Mouse (Mus musculus): ENCODE measurements around the gene Fam24a. TPM values are rescaled to one million over a fixed set of nuclear protein-coding genes. Genes with fewer than 3 reads are reported as not detected.
A peak's percentile ranks its signal among the peaks of the same experiment; 100 is the strongest.

Fam24a gene
- polyA plus RNA-seq, 1 experiment = 188 TPM

GRCm38 (mm10) chr7:131362615-131363300 lies 29.1 kb downstream of the Fam24a start, which contains the start of gene 2310057M21Rik:
TSS of gene 2310057M21Rik (minus strand) at chr7:131362759.
- H3K4me1 ChIP-seq (ENCODE audit: control insufficient read depth, insufficient read depth, low read length) = peaks cover 6% of the 10 kb centered on the region
- H3K36me3 ChIP-seq (ENCODE audit: control insufficient read depth, insufficient read depth, low read length) = no peaks in the 10 kb centered on the region; the same call in 1 of the 2 replicates
- TF ChIP-seq CTCF (IDR thresholded peaks at IDR 0.05; ENCODE audit: control insufficient read depth, insufficient read depth, insufficient replicate concordance, low read depth, low read length) = no peak
- TF ChIP-seq POLR2A (IDR thresholded peaks at IDR 0.05; ENCODE audit: control insufficient read depth, low read depth, low read length) = no peak; the same call in 1 of the 2 replicates

GRCm38 (mm10) chr7:131364131-131364530 lies 30.5 kb downstream of the Fam24a start:
- Histone ChIP-seq H3K4me1 (ENCODE audit: control insufficient read depth, insufficient read depth, low read length) (peaks cover 6% of the 10 kb centered on the region), H3K27me3 (ENCODE audit: control insufficient read depth, insufficient read depth, low read length) (no peaks in the 10 kb centered on the region), H3K36me3 (ENCODE audit: control insufficient read depth, insufficient read depth, low read length) (no peaks in the 10 kb centered on the region), H3K4me3 (ENCODE audit: control insufficient read depth, low read depth, low read length) (no peak overlapping the region), H3K27ac (ENCODE audit: control insufficient read depth, insufficient read depth, low read depth, low read length) (no peak overlapping the region)
- TF ChIP-seq CTCF (IDR thresholded peaks at IDR 0.05; ENCODE audit: control insufficient read depth, insufficient read depth, insufficient replicate concordance, low read depth, low read length) (no peak), POLR2A (IDR thresholded peaks at IDR 0.05; ENCODE audit: control insufficient read depth, low read depth, low read length) (no peak)

More at GRCm38 (mm10) chr7:131362615-131363300, 29.1 kb downstream of the Fam24a start, which contains the start of gene 2310057M21Rik:
- peak within 1 kb of the TSS; percentile 84 for H3K4me3 ChIP-seq (ENCODE audit: control insufficient read depth, low read depth, low read length)
- H3K27ac ChIP-seq (ENCODE audit: control insufficient read depth, insufficient read depth, low read depth, low read length) = peak within 1 kb of the TSS; percentile 90
- no peaks in the 10 kb centered on the region for H3K27me3 ChIP-seq (ENCODE audit: control insufficient read depth, insufficient read depth, low read length)

GRCm38 (mm10) chr7:131370648-131371469 lies 37.2 kb downstream of the Fam24a start, which contains the start of gene Pstk:
TSS of gene Pstk (plus strand) at chr7:131371141.
- TF ChIP-seq CTCF (IDR thresholded peaks at IDR 0.05; ENCODE audit: control insufficient read depth, insufficient read depth, insufficient replicate concordance, low read depth, low read length) (peak; percentile 90), POLR2A (IDR thresholded peaks at IDR 0.05; ENCODE audit: control insufficient read depth, low read depth, low read length) (peak; percentile 60)
- H3K27ac ChIP-seq (ENCODE audit: control insufficient read depth, insufficient read depth, low read depth, low read length) = peak within 1 kb of the TSS; percentile 74
- no peaks in the 10 kb centered on the region for H3K36me3 ChIP-seq (ENCODE audit: control insufficient read depth, insufficient read depth, low read length)
- H3K4me3 ChIP-seq (ENCODE audit: control insufficient read depth, low read depth, low read length) = peak within 1 kb of the TSS; percentile 85
- H3K4me1 ChIP-seq (ENCODE audit: control insufficient read depth, insufficient read depth, low read length) = peaks cover 5% of the 10 kb centered on the region
- no peaks in the 10 kb centered on the region for H3K27me3 ChIP-seq (ENCODE audit: control insufficient read depth, insufficient read depth, low read length)

- Histone ChIP-seq H3K36me3 (ENCODE audit: control insufficient read depth, insufficient read depth, low read length) (no peaks in the 10 kb centered on the region), H3K27me3 (ENCODE audit: control insufficient read depth, insufficient read depth, low read length) (no peaks in the 10 kb centered on the region), H3K4me1 (ENCODE audit: control insufficient read depth, insufficient read depth, low read length) (peaks cover 5% of the 10 kb centered on the region), H3K4me3 (ENCODE audit: control insufficient read depth, low read depth, low read length) (peak overlapping the region; percentile 85), H3K27ac (ENCODE audit: control insufficient read depth, insufficient read depth, low read depth, low read length) (peak overlapping the region; percentile 74)
- no peak for TF ChIP-seq CTCF (IDR thresholded peaks at IDR 0.05; ENCODE audit: control insufficient read depth, insufficient read depth, insufficient replicate concordance, low read depth, low read length)
Measured at GRCm38 (mm10) chr7:131371470-131371860, 37.8 kb downstream of the Fam24a start.

GRCm38 (mm10) chr7:131371880-131372651 lies 38.4 kb downstream of the Fam24a start:
- Histone ChIP-seq H3K4me3 (ENCODE audit: control insufficient read depth, low read depth, low read length) (no peak overlapping the region), H3K27me3 (ENCODE audit: control insufficient read depth, insufficient read depth, low read length) (no peaks in the 10 kb centered on the region), H3K4me1 (ENCODE audit: control insufficient read depth, insufficient read depth, low read length) (peaks cover 5% of the 10 kb centered on the region), H3K36me3 (ENCODE audit: control insufficient read depth, insufficient read depth, low read length) (no peaks in the 10 kb centered on the region), H3K27ac (ENCODE audit: control insufficient read depth, insufficient read depth, low read depth, low read length) (no peak overlapping the region)
- no peak for TF ChIP-seq CTCF (IDR thresholded peaks at IDR 0.05; ENCODE audit: control insufficient read depth, insufficient read depth, insufficient replicate concordance, low read depth, low read length)
- no peak for TF ChIP-seq POLR2A (IDR thresholded peaks at IDR 0.05; ENCODE audit: control insufficient read depth, low read depth, low read length)

Other genes starting within 250 kb of the Fam24a start
- 18.5 and 19.6 TPM in 2 replicates for gene 4933402N03Rik, start 187.6 kb upstream of the Fam24a start, polyA plus RNA-seq (2012; rRNA removed)
- gene 5430419D17Rik, start 159.5 kb upstream of the Fam24a start, polyA plus RNA-seq (2012; rRNA removed) = 0.30 and 0.51 TPM in 2 replicates
- gene Cuzd1, start 11.6 kb upstream of the Fam24a start, polyA plus RNA-seq (2012; rRNA removed) = 2.9 and 97.5 TPM in 2 replicates
- 409 and 461 TPM in 2 replicates for gene Fam24b, start 4.3 kb upstream of the Fam24a start, polyA plus RNA-seq (2012; rRNA removed)
- gene 2310057M21Rik, start 28.9 kb downstream of the Fam24a start, polyA plus RNA-seq (2012; rRNA removed) = 11.4 and 12.5 TPM in 2 replicates
- 8.5 and 11.0 TPM in 2 replicates for gene Pstk, start 37.3 kb downstream of the Fam24a start, polyA plus RNA-seq (2012; rRNA removed)
- 8.0 and 8.9 TPM in 2 replicates for gene Ikzf5, start 76.7 kb downstream of the Fam24a start, polyA plus RNA-seq (2012; rRNA removed)
- gene Acadsb, start 76.7 kb downstream of the Fam24a start, polyA plus RNA-seq (2012; rRNA removed) = 5.1 and 5.2 TPM in 2 replicates
- gene Hmx3, start 209.0 kb downstream of the Fam24a start, polyA plus RNA-seq (2012; rRNA removed) = not detected in 2 replicates
- not detected in 2 replicates for gene Hmx2, start 214.9 kb downstream of the Fam24a start, polyA plus RNA-seq (2012; rRNA removed)
- 46.8 and 47.5 TPM in 2 replicates for gene Bub3, start 226.4 kb downstream of the Fam24a start, polyA plus RNA-seq (2012; rRNA removed)